Mouse (Mus musculus): ENCODE data around the gene Rcn1.

Rcn1 gene

GRCm38 (mm10) chr2:105399085-105399891, at the start of gene Rcn1:
Gene Rcn1 (minus strand): TSS chr2:105399319.
- in situ Hi-C loops (cut with MboI, MseI) = no loop called here

- in situ Hi-C loops (cut with MboI, MseI) = no loop called here
Observed at GRCm38 (mm10) chr2:105444072-105444471, 45.0 kb upstream of the Rcn1 start.

- in situ Hi-C loops (cut with MboI, MseI) = no loop called here
Observed at GRCm38 (mm10) chr2:105439022-105439421, 39.9 kb upstream of the Rcn1 start.

GRCm38 (mm10) chr2:105438525-105438924, 39.4 kb upstream of the Rcn1 start:
- in situ Hi-C loops (cut with MboI, MseI) = no loop called here

GRCm38 (mm10) chr2:105432927-105433326, 33.8 kb upstream of the Rcn1 start:
- in situ Hi-C loops (cut with MboI, MseI) = no loop called here

GRCm38 (mm10) chr2:105430373-105430772, 31.3 kb upstream of the Rcn1 start:
- in situ Hi-C loops (cut with MboI, MseI) = no loop called here

- in situ Hi-C loops (cut with MboI, MseI) = loop anchor here (5.0 kb wide), 1 partner anchor 93 kb away; no protein-coding TSS in a partner anchor
Observed at GRCm38 (mm10) chr2:105429899-105430298, 30.8 kb upstream of the Rcn1 start.

GRCm38 (mm10) chr2:105428467-105428866, 29.3 kb upstream of the Rcn1 start:
- in situ Hi-C loops (cut with MboI, MseI) = loop anchor here (5.0 kb wide), 1 partner anchor 91 kb away; no protein-coding TSS in a partner anchor

GRCm38 (mm10) chr2:105428029-105428428, 28.9 kb upstream of the Rcn1 start:
- in situ Hi-C loops (cut with MboI, MseI) = loop anchor here (5.0 kb wide), 1 partner anchor 91 kb away; no protein-coding TSS in a partner anchor

- in situ Hi-C loops (cut with MboI, MseI) = loop anchor here (5.0 kb wide), 1 partner anchor 90 kb away; no protein-coding TSS in a partner anchor
Observed at GRCm38 (mm10) chr2:105427447-105427846, 28.3 kb upstream of the Rcn1 start.

GRCm38 (mm10) chr2:105418629-105419227, 19.6 kb upstream of the Rcn1 start:
- in situ Hi-C loops (cut with MboI, MseI) = loop anchor here (5.0 kb wide), 1 partner anchor 46 kb away; no protein-coding TSS in a partner anchor

- in situ Hi-C loops (cut with MboI, MseI) = loop anchor here (5.0 kb wide), 1 partner anchor 45 kb away; no protein-coding TSS in a partner anchor
Observed at GRCm38 (mm10) chr2:105417663-105418062, 18.5 kb upstream of the Rcn1 start.

- in situ Hi-C loops (cut with MboI, MseI) = loop anchor here (5.0 kb wide), 1 partner anchor 45 kb away; no protein-coding TSS in a partner anchor
Observed at GRCm38 (mm10) chr2:105416660-105417348, 17.7 kb upstream of the Rcn1 start.

- in situ Hi-C loops (cut with MboI, MseI) = loop anchor here (5.0 kb wide), 1 partner anchor 44 kb away; no protein-coding TSS in a partner anchor
Observed at GRCm38 (mm10) chr2:105416046-105416659, 17.0 kb upstream of the Rcn1 start.

- in situ Hi-C loops (cut with MboI, MseI) = no loop called here
Observed at GRCm38 (mm10) chr2:105414309-105414708, 15.2 kb upstream of the Rcn1 start.

- in situ Hi-C loops (cut with MboI, MseI) = no loop called here
Observed at GRCm38 (mm10) chr2:105409253-105409652, 10.1 kb upstream of the Rcn1 start.

GRCm38 (mm10) chr2:105408511-105408910, 9.4 kb upstream of the Rcn1 start:
- in situ Hi-C loops (cut with MboI, MseI) = no loop called here

GRCm38 (mm10) chr2:105402180-105402579, 3.1 kb upstream of the Rcn1 start:
- in situ Hi-C loops (cut with MboI, MseI) = no loop called here

- in situ Hi-C loops (cut with MboI, MseI) = no loop called here
Observed at GRCm38 (mm10) chr2:105400558-105400957, 1.4 kb upstream of the Rcn1 start.

GRCm38 (mm10) chr2:105398636-105399084, 459 bp downstream of the Rcn1 start:
- in situ Hi-C loops (cut with MboI, MseI) = no loop called here

- in situ Hi-C loops (cut with MboI, MseI) = no loop called here
Observed at GRCm38 (mm10) chr2:105397446-105398211, 1.5 kb downstream of the Rcn1 start.
